Mouse (Mus musculus): ENCODE measurements around the gene Cd2ap. TPM values are rescaled to one million over a fixed set of nuclear protein-coding genes. Genes with fewer than 3 reads are reported as not detected.

The Cd2ap gene
- polyA plus RNA-seq, 1 experiment from 2014 or later: 10.3 TPM

GRCm38 (mm10) chr17:42885091-42885501, 8.6 kb upstream of the Cd2ap start:
- 77% methylated on average over 7 of the region's 7 CpGs for WGBS

GRCm38 (mm10) chr17:42884382-42884781, 7.9 kb upstream of the Cd2ap start:
- 86% methylated on average over 4 of the region's 4 CpGs for WGBS
- Histone ChIP-seq H3K9me3 (replicated peaks) (no peaks in the 10 kb centered on the region), H3K36me3 (no peaks in the 10 kb centered on the region), H3K27ac (replicated peaks) (no peak overlapping the region), H3K4me3 (no peak overlapping the region), H3K27me3 (ENCODE audit: low read depth, poor library complexity, severe bottlenecking) (no peaks in the 10 kb centered on the region), H3K4me1 (no peaks in the 10 kb centered on the region)
- DNase-seq (ENCODE audit: low spot score): no peak

More at GRCm38 (mm10) chr17:42885091-42885501, 8.6 kb upstream of the Cd2ap start:
- no peak overlapping the region for H3K4me3 ChIP-seq
- no peaks in the 10 kb centered on the region for H3K9me3 ChIP-seq (replicated peaks)
- no peaks in the 10 kb centered on the region for H3K36me3 ChIP-seq
- no peaks in the 10 kb centered on the region for H3K4me1 ChIP-seq
- no peak for DNase-seq (ENCODE audit: low spot score)
- no peaks in the 10 kb centered on the region for H3K27me3 ChIP-seq (ENCODE audit: low read depth, poor library complexity, severe bottlenecking)
- no peak overlapping the region for H3K27ac ChIP-seq (replicated peaks)

- 85% methylated on average over 8 of the region's 8 CpGs for WGBS
- H3K4me3 ChIP-seq: no peak overlapping the region
- H3K27me3 ChIP-seq (ENCODE audit: low read depth, poor library complexity, severe bottlenecking): no peaks in the 10 kb centered on the region
- H3K27ac ChIP-seq (replicated peaks): no peak overlapping the region
- H3K36me3 ChIP-seq: no peaks in the 10 kb centered on the region
- H3K9me3 ChIP-seq (replicated peaks): no peaks in the 10 kb centered on the region
- no peak for DNase-seq (ENCODE audit: low spot score)
- H3K4me1 ChIP-seq: no peaks in the 10 kb centered on the region
Measured at GRCm38 (mm10) chr17:42883769-42884168, 7.3 kb upstream of the Cd2ap start.

GRCm38 (mm10) chr17:42883315-42883714, 6.8 kb upstream of the Cd2ap start:
- WGBS: 72% methylated on average over 9 of the region's 9 CpGs
- Histone ChIP-seq H3K4me1 (no peaks in the 10 kb centered on the region), H3K9me3 (replicated peaks) (no peaks in the 10 kb centered on the region), H3K27ac (replicated peaks) (no peak overlapping the region), H3K27me3 (ENCODE audit: low read depth, poor library complexity, severe bottlenecking) (no peaks in the 10 kb centered on the region), H3K36me3 (no peaks in the 10 kb centered on the region), H3K4me3 (no peak overlapping the region)
- no peak for DNase-seq (ENCODE audit: low spot score)

- Histone ChIP-seq H3K9me3 (replicated peaks) (no peaks in the 10 kb centered on the region), H3K27me3 (ENCODE audit: low read depth, poor library complexity, severe bottlenecking) (no peaks in the 10 kb centered on the region), H3K36me3 (no peaks in the 10 kb centered on the region), H3K4me1 (no peaks in the 10 kb centered on the region), H3K27ac (replicated peaks) (no peak overlapping the region), H3K4me3 (no peak overlapping the region)
- 76% methylated on average over 1 of the region's 1 CpGs for WGBS
- DNase-seq (ENCODE audit: low spot score): no peak
Measured at GRCm38 (mm10) chr17:42882873-42883272, 6.4 kb upstream of the Cd2ap start.

- H3K4me3 ChIP-seq: peak overlapping the region; percentile 89
- no peaks in the 10 kb centered on the region for H3K9me3 ChIP-seq (replicated peaks)
- no peak for DNase-seq (ENCODE audit: low spot score)
- peak overlapping the region; percentile 97 for H3K27ac ChIP-seq (replicated peaks)
- no peaks in the 10 kb centered on the region for H3K27me3 ChIP-seq (ENCODE audit: low read depth, poor library complexity, severe bottlenecking)
- H3K36me3 ChIP-seq: 0 out of 2 replicates have a peak, but pooled peaks cover 2% of the 10 kb centered on the region
- 41% methylated on average over 13 of the region's 13 CpGs for WGBS
- H3K4me1 ChIP-seq: peaks cover 16% of the 10 kb centered on the region
Measured at GRCm38 (mm10) chr17:42876904-42877425, 500 bp upstream of the Cd2ap start.

- no peaks in the 10 kb centered on the region for H3K27me3 ChIP-seq (ENCODE audit: low read depth, poor library complexity, severe bottlenecking)
- peak overlapping the region; percentile 97 for H3K27ac ChIP-seq (replicated peaks)
- H3K9me3 ChIP-seq (replicated peaks): no peaks in the 10 kb centered on the region
- H3K4me3 ChIP-seq: peak overlapping the region; percentile 89
- peaks cover 16% of the 10 kb centered on the region for H3K4me1 ChIP-seq
- DNase-seq (ENCODE audit: low spot score): peak; percentile 51
- 0% methylated on average over 17 of the region's 17 CpGs for WGBS
- H3K36me3 ChIP-seq: 0 out of 2 replicates have a peak, but pooled peaks cover 2% of the 10 kb centered on the region
Measured at GRCm38 (mm10) chr17:42875571-42876000, 879 bp downstream of the Cd2ap start.

- DNase-seq (ENCODE audit: low spot score): no peak
- 29% methylated on average over 6 of the region's 6 CpGs for WGBS
- H3K27me3 ChIP-seq (ENCODE audit: low read depth, poor library complexity, severe bottlenecking): no peaks in the 10 kb centered on the region
- H3K9me3 ChIP-seq (replicated peaks): no peaks in the 10 kb centered on the region
- peak overlapping the region; percentile 89 for H3K4me3 ChIP-seq
- peak overlapping the region; percentile 61; the same call in 1 of the 2 replicates for H3K27ac ChIP-seq (replicated peaks)
- peaks cover 16% of the 10 kb centered on the region for H3K4me1 ChIP-seq
- H3K36me3 ChIP-seq: 0 out of 2 replicates have a peak, but pooled peaks cover 2% of the 10 kb centered on the region
Measured at GRCm38 (mm10) chr17:42875015-42875414, 1.4 kb downstream of the Cd2ap start.

GRCm38 (mm10) chr17:42870465-42870864, 6.0 kb downstream of the Cd2ap start:
- H3K27ac ChIP-seq (replicated peaks): no peak overlapping the region
- H3K4me3 ChIP-seq: no peak overlapping the region
- no peak for DNase-seq (ENCODE audit: low spot score)

GRCm38 (mm10) chr17:42863186-42863585, 13.3 kb downstream of the Cd2ap start:
- no peaks in the 10 kb centered on the region for H3K27me3 ChIP-seq (ENCODE audit: low read depth, poor library complexity, severe bottlenecking)
- no peaks in the 10 kb centered on the region for H3K9me3 ChIP-seq (replicated peaks)
- WGBS: 71% methylated on average over 3 of the region's 3 CpGs
- no peak for DNase-seq (ENCODE audit: low spot score)
- H3K4me1 ChIP-seq: no peaks in the 10 kb centered on the region
- H3K4me3 ChIP-seq: no peak overlapping the region
- no peak overlapping the region for H3K27ac ChIP-seq (replicated peaks)
- H3K36me3 ChIP-seq: peaks cover 7% of the 10 kb centered on the region; the same call in 1 of the 2 replicates

More at GRCm38 (mm10) chr17:42870465-42870864, 6.0 kb downstream of the Cd2ap start:
- Histone ChIP-seq H3K9me3 (replicated peaks) (no peaks in the 10 kb centered on the region), H3K36me3 (peaks cover 7% of the 10 kb centered on the region; the same call in 1 of the 2 replicates), H3K27me3 (ENCODE audit: low read depth, poor library complexity, severe bottlenecking) (no peaks in the 10 kb centered on the region), H3K4me1 (peaks cover 14% of the 10 kb centered on the region)

- no peaks in the 10 kb centered on the region for H3K4me1 ChIP-seq
- no peaks in the 10 kb centered on the region for H3K27me3 ChIP-seq (ENCODE audit: low read depth, poor library complexity, severe bottlenecking)
- no peak for DNase-seq (ENCODE audit: low spot score)
- no peak overlapping the region for H3K27ac ChIP-seq (replicated peaks)
- H3K4me3 ChIP-seq: no peak overlapping the region
- H3K36me3 ChIP-seq: peaks cover under 1% of the 10 kb centered on the region; the same call in 1 of the 2 replicates
- no peaks in the 10 kb centered on the region for H3K9me3 ChIP-seq (replicated peaks)
- WGBS: 100% methylated on average over 1 of the region's 1 CpGs
Measured at GRCm38 (mm10) chr17:42860370-42860769, 16.1 kb downstream of the Cd2ap start.

- Histone ChIP-seq H3K27me3 (ENCODE audit: low read depth, poor library complexity, severe bottlenecking) (no peaks in the 10 kb centered on the region), H3K27ac (replicated peaks) (no peak overlapping the region), H3K4me1 (no peaks in the 10 kb centered on the region), H3K36me3 (no peaks in the 10 kb centered on the region), H3K4me3 (no peak overlapping the region), H3K9me3 (replicated peaks) (no peaks in the 10 kb centered on the region)
- no peak for DNase-seq (ENCODE audit: low spot score)
- WGBS: 88% methylated on average over 3 of the region's 3 CpGs
Measured at GRCm38 (mm10) chr17:42857506-42857905, 19.0 kb downstream of the Cd2ap start.

- Histone ChIP-seq H3K36me3 (peaks cover 27% of the 10 kb centered on the region), H3K4me1 (no peaks in the 10 kb centered on the region), H3K27ac (replicated peaks) (no peak overlapping the region), H3K4me3 (no peak overlapping the region), H3K27me3 (ENCODE audit: low read depth, poor library complexity, severe bottlenecking) (no peaks in the 10 kb centered on the region), H3K9me3 (replicated peaks) (no peaks in the 10 kb centered on the region)
- DNase-seq (ENCODE audit: low spot score): no peak
- 88% methylated on average over 2 of the region's 2 CpGs for WGBS
Measured at GRCm38 (mm10) chr17:42847108-42847507, 29.4 kb downstream of the Cd2ap start.

Measured in midbrain, embryonic 10.5 days (tissue).